Mouse (Mus musculus) heart, embryonic 14.5 days (tissue): ENCODE results near the gene Mgam. TPM values are rescaled to one million over a fixed set of nuclear protein-coding genes. Genes with fewer than 3 reads are reported as not detected.
"Not testable (repeated sequence)": the region's sequence is repeated elsewhere in the genome, so short reads cannot be mapped to it uniquely, and the experiment has no call there.

Experiments
- ATAC-seq: fragments of 200-750 bp; cut with Nextera tagmentation; 2 replicates; pipeline ENCODE4 v1.8.0; 2017; ENCODE audit warnings: low read depth, moderate TSS enrichment; ENCODE audit not compliant: insufficient number of reproducible peaks, insufficient read depth, low FRiP score
- H3K27ac ChIP-seq, 2 experiments: fragments of 200-500 bp in 1 of 2; fragments of 300-500 bp in 1 of 2; sonication (generic) in 1 of 2; replicated peaks in 1 of 2; 2 replicates each; pipeline ENCODE4 v1.5.1; 2012 to 2014; ENCODE audit warnings: low read depth in 2 of 2, low read length in 2 of 2, control low read depth in 1 of 2, mild to moderate bottlenecking in 1 of 2, mixed read lengths in 1 of 2; ENCODE audit not compliant: control insufficient read depth in 1 of 2, insufficient read depth in 1 of 2
- H3K27me3 ChIP-seq: fragments of 300-500 bp; sonication (generic); 2 replicates; pipeline ENCODE4 v1.6.1; 2014; ENCODE audit warnings: mild to moderate bottlenecking, low read length, control low read depth; ENCODE audit not compliant: control insufficient read depth, insufficient read depth
- H3K36me3 ChIP-seq: fragments of 300-500 bp; sonication (generic); 2 replicates; pipeline ENCODE4 v1.6.1; 2014; ENCODE audit warnings: mild to moderate bottlenecking, control low read depth, low read length, mixed read lengths; ENCODE audit not compliant: control insufficient read depth, insufficient read depth
- H3K4me1 ChIP-seq, 2 experiments: fragments of 200-500 bp in 1 of 2; fragments of 300-500 bp in 1 of 2; sonication (generic) in 1 of 2; 2 replicates each; pipeline ENCODE4 v1.6.1; 2012 to 2014; ENCODE audit warnings: low read length in 2 of 2, control low read depth in 1 of 2, mixed read lengths in 1 of 2; ENCODE audit not compliant: control insufficient read depth in 2 of 2, insufficient read depth in 2 of 2
- H3K4me2 ChIP-seq: fragments of 300-500 bp; sonication (generic); 2 replicates; pipeline ENCODE4 v1.6.1; 2014; ENCODE audit warnings: mild to moderate bottlenecking, low read length
- H3K4me3 ChIP-seq, 2 experiments: fragments of 200-500 bp in 1 of 2; fragments of 300-500 bp in 1 of 2; sonication (generic) in 1 of 2; 2 replicates each; pipeline ENCODE4 v1.5.1; 2012 to 2014; ENCODE audit warnings: low read length in 2 of 2, mild to moderate bottlenecking in 2 of 2, control low read depth in 1 of 2, low read depth in 1 of 2, moderate library complexity in 1 of 2; ENCODE audit not compliant: control insufficient read depth in 1 of 2, insufficient read depth in 1 of 2
- H3K9ac ChIP-seq: fragments of 300-500 bp; sonication (generic); 2 replicates; pipeline ENCODE4 v1.6.1; 2014; ENCODE audit warnings: mild to moderate bottlenecking, low read length
- H3K9me3 ChIP-seq: fragments of 300-500 bp; sonication (generic); 2 replicates; pipeline ENCODE4 v1.6.1; 2016; ENCODE audit warnings: low read length, control low read depth; ENCODE audit not compliant: control insufficient read depth
- WGBS: fragments of 180-500 bp; shearing (Covaris S2); extraction: QIAGEN DNeasy Blood & Tissue Kit; methylation state at CpG from one replicate; pipeline ENCODE4 v1.1.7; 2014; 5-methylcytosine and 5-hydroxymethylcytosine counted together
- polyA plus RNA-seq: library from polyadenylated mRNA; unstranded; fragments of >200 nt; fragmentation: Nextera tagmentation; extraction: Ambion mirVana; gene quantifications from 2 replicates; pipeline ENCODE4 v1.2.1, GENCODE M21; 2014

The Mgam gene
- polyA plus RNA-seq: 0.11 TPM in 1 of 2 replicates, not detected in the other

DNA sequence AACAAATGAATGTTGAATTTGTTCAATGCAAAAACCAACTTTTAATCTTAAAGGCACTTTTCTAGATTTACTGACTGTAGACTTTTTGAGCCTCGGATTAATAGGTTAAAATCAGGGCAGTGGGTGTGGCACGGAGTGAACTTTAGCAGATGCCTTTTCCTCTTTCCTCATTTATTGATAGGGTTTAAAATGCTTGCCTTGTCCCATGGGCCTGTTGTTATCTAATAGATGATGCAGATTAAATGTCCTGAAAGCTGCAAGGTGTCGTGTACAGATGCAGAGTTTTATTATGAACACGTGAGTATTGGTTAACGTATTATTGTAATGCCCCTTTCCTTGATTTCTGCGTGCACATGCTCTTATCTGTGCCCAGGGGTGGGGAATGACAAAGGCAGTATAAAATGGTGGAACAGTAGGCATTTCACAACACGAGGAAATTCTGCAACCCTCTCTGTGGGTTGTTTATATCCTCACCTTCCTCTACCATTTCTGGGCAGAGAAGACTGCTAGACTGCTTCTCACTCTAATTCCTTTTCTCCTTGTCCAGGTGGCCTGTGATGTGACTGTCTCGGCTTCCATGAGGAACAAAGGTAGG is at the start of gene Mgam:
TSS of gene Mgam (plus strand) at position 426 of the 595 bp plus-strand sequence.
- no peak within 1 kb of the TSS for H3K9ac ChIP-seq
- H3K4me2 ChIP-seq: no peak within 1 kb of the TSS
- no peaks in the 10 kb centered on the region for H3K36me3 ChIP-seq
- H3K27me3 ChIP-seq: no peaks in the 10 kb centered on the region
- no peak for ATAC-seq
- no peak within 1 kb of the TSS for H3K27ac ChIP-seq
- H3K4me3 ChIP-seq: no peak within 1 kb of the TSS
- no peaks in the 10 kb centered on the region for H3K4me1 ChIP-seq
- no peaks in the 10 kb centered on the region for H3K9me3 ChIP-seq
- 76% methylated on average over 8 of the region's 8 CpGs for WGBS

DNA sequence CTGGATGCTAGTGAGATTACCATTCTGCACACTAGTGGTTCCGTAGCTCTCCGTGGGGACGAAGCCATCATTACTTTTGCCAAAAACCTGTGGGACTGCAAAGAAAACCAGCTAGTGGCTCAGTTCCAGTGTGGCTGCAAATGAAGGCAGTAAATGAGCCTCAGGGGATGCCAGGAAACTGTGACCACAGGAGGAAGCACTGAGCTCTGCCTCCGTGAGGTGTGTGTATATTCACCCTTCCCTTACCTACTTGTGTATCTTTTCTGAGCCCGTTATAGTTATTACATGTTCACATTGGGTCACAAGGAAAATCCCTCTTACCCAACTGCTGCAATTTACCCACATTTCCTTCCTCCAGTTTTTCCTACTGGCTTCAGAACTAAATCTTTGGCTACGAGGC is 44.3 kb upstream of the Mgam start:
- WGBS: 78% methylated on average over 6 of the region's 6 CpGs
- no peaks in the 10 kb centered on the region for H3K4me1 ChIP-seq
- H3K4me2 ChIP-seq: no peak overlapping the region
- no peaks in the 10 kb centered on the region for H3K36me3 ChIP-seq
- no peak overlapping the region for H3K9ac ChIP-seq
- H3K27ac ChIP-seq: no peak overlapping the region
- H3K27me3 ChIP-seq: no peaks in the 10 kb centered on the region
- no peak for ATAC-seq
- no peak overlapping the region for H3K4me3 ChIP-seq
- no peaks in the 10 kb centered on the region for H3K9me3 ChIP-seq

DNA sequence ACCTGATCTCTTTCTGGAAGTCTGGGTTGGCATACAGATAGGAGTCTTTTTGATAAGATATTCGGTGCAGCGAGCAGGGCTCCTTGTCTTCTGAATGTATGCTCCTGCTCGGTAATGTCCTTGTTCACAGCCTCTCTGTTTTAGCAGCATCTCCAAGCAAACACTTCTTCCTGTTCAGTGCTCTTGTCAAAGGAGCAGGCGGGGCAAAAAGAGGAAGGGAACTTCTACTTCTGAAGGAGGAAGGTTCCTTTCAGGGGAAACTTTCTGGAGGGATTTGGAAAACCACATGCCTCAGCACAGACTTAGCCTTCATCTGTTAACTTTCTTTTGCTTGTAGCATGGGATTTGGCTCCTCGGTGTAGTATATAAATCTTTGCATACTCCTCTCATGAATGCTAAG is 43.0 kb upstream of the Mgam start, which contains the start of gene Clec5a:
TSS of gene Clec5a (minus strand) at position 177 of the 400 bp plus-strand sequence.
- no peak within 1 kb of the TSS for H3K4me3 ChIP-seq
- 55% methylated on average over 5 of the region's 5 CpGs for WGBS

DNA sequence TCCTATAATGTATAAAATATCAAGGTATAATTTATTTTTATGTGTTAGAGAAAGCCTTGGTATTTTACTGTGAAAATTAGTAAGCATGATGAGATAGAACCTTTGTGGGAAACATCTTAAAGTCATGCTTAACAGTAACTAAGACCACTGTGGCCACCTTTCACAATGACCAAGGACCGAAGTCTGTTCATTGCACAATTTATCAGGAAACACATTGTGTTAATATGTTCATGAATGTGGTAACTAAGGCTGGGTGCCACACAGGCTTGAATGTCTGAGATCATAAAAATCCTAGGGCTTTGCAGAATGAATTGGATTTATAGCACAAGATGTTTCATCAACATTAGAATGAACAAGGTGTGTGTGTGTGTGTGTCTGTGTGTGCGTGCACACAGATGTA is 40.3 kb upstream of the Mgam start:
- H3K4me3 ChIP-seq: no peak overlapping the region
- no peak overlapping the region for H3K9ac ChIP-seq

More for the DNA sequence above, 43.0 kb upstream of the Mgam start, which contains the start of gene Clec5a:
- ATAC-seq: no peak
- Histone ChIP-seq H3K9me3 (no peaks in the 10 kb centered on the region), H3K9ac (no peak within 1 kb of the TSS), H3K36me3 (no peaks in the 10 kb centered on the region), H3K27ac (no peak within 1 kb of the TSS), H3K4me2 (no peak within 1 kb of the TSS), H3K27me3 (no peaks in the 10 kb centered on the region), H3K4me1 (no peaks in the 10 kb centered on the region)

DNA sequence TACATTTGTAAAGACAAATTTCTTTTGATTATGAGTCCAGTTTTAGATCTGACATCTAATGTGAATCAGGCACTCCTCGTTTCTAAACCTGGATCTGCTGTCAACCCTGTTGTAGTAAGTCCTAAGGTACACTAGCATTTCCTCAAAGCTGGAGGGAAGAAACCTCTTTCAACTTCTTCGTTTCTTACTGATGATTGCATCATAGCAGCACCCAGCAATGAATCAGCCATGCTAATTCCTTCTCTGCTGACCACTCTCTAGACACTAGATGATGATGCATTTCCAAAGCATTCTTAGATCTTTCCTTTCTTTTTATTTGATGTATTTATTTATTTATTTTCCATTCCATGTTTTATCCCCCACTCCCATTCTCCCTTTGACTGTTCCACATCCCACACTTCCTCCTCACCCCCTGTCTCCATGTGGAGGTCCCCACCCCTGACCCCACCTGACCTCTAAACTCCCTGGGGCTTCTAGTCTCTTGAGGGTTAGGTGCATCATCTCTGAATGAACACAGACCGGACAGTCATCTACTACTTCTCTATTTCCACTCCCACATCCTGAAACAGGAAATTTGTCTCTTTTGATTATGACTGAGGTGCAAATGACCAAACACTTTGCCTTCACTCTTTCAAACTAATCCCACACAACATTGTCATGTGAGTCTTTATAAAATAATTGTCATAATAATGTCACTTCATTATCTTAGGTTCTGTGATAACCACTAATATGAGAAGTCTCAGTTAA is 33.7 kb upstream of the Mgam start:
- Histone ChIP-seq H3K4me2 (no peak overlapping the region), H3K27me3 (no peaks in the 10 kb centered on the region), H3K4me3 (no peak overlapping the region), H3K9me3 (no peaks in the 10 kb centered on the region), H3K9ac (no peak overlapping the region), H3K4me1 (no peaks in the 10 kb centered on the region), H3K36me3 (no peaks in the 10 kb centered on the region), H3K27ac (no peak overlapping the region)
- no peak for ATAC-seq
- WGBS: 56% methylated on average over 3 of the region's 3 CpGs

More for the DNA sequence above, 40.3 kb upstream of the Mgam start:
- Histone ChIP-seq H3K4me1 (no peaks in the 10 kb centered on the region), H3K9me3 (no peaks in the 10 kb centered on the region), H3K4me2 (no peak overlapping the region), H3K27me3 (no peaks in the 10 kb centered on the region), H3K36me3 (no peaks in the 10 kb centered on the region), H3K27ac (no peak overlapping the region)
- WGBS: 81% methylated on average over 2 of the region's 2 CpGs
- ATAC-seq: no peak

DNA sequence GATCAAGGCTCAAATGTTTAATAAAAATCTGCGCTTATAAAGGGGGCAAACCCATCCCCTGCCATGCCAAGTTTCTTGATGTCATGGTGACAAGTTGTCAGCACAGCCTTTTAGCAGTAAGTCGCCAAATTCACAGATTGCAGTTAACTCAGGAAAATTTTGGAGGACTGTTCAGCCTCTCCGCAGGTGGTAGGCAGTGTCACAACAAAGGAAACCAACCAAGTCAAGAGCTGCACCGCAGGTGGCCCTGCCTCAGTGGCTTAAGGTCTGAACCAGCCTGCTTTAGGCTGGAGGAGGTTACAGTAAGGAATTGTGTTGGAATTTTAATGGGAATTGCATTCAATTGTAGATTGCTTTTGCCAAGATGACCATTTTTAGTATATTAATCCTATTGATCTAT is 30.1 kb upstream of the Mgam start:
- not testable (repeated sequence) for H3K4me1 ChIP-seq, H3K27ac ChIP-seq, H3K4me2 ChIP-seq, H3K4me3 ChIP-seq, ATAC-seq, H3K9me3 ChIP-seq, H3K27me3 ChIP-seq, H3K36me3 ChIP-seq, H3K9ac ChIP-seq
- 25% methylated on average over 4 of the region's 4 CpGs for WGBS

DNA sequence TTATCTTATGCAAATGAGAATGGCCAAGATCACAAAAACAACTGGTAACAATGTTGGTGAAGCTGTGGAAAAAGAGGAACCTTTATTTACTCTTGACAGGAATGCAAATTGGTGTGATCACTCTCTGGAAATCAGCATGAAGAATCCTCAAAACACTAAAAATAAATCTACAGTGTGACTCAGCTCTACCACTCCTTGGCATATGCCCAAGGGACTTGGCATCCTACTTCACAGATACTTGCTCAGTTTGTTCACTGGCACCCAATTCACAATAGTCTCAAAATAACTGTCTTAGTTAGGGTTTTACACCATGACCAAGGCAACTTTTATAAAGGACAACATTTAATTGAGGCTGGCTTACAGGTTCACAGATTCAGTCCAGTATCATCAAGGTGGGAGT is 21.2 kb upstream of the Mgam start:
- no peak for ATAC-seq
- Histone ChIP-seq H3K4me2 (no peak overlapping the region), H3K4me3 (no peak overlapping the region), H3K4me1 (no peaks in the 10 kb centered on the region), H3K27me3 (no peaks in the 10 kb centered on the region), H3K9ac (no peak overlapping the region), H3K27ac (no peak overlapping the region), H3K36me3 (no peaks in the 10 kb centered on the region), H3K9me3 (no peaks in the 10 kb centered on the region)
